In the genomic region with DNA sequence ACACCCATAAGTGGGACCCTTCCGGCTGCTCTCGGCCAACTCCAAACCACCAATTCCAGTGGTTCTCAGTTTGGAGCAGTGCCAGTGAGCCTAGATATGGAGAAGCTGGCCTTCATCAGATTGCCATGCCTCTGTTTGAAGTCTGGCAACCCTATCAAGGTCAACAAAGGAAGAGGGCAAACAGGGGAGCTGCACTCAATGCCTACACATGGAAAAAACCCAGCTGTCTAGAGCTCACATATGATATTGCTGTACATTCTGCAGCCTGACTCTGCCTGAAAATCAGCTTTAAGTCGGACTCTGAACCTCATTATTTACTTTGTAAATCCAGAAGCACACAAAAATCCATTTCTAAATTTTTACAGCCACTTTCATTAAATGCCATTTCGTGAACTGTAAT, we compare ENCODE assay signal across 24 mouse cellular contexts.
"Had no signal": no experiment of that assay in that cellular context is flagged by ENCODE, and none has a peak within 500 bp of the region (broad histone marks: within the 10 kb centered on the region; RNA-seq: fewer than 3 reads in every experiment).

No protein-coding gene starts in this region.

- H3K4me3 ChIP-seq: gastrocnemius, adult 2 months; heart, embryonic 10.5 days; heart, embryonic 13.5 days; heart, embryonic 15.5 days; hindbrain, embryonic 10.5 days; hindbrain, embryonic 12.5 days; layer of hippocampus, adult 2 months; left cerebral cortex, adult 2 months; limb, embryonic 10.5 days; limb, embryonic 12.5 days; liver, embryonic 12.5 days had no signal

- H3K27me3 ChIP-seq: heart, embryonic 13.5 days; heart, embryonic 15.5 days; hindbrain, embryonic 12.5 days; limb, embryonic 12.5 days; liver, embryonic 12.5 days had no signal

- H3K4me2 ChIP-seq: heart, embryonic 13.5 days; heart, embryonic 15.5 days; hindbrain, embryonic 12.5 days; hindbrain, embryonic 14.5 days; limb, embryonic 12.5 days; liver, embryonic 12.5 days had no signal

- ATAC-seq: hindbrain, embryonic 16.5 days; inflammation-experienced regulatory T-cells, adult 6 months; liver, embryonic 12.5 days had no signal

- H3K36me3 ChIP-seq: heart, embryonic 10.5 days; heart, embryonic 13.5 days; heart, embryonic 15.5 days; hindbrain, embryonic 10.5 days; hindbrain, embryonic 12.5 days; limb, embryonic 10.5 days; limb, embryonic 12.5 days; liver, embryonic 12.5 days had no signal

- H3K27ac ChIP-seq: gastrocnemius, adult 2 months; heart, embryonic 10.5 days; heart, embryonic 13.5 days; heart, embryonic 15.5 days; hindbrain, embryonic 10.5 days; hindbrain, embryonic 12.5 days; hindbrain, embryonic 14.5 days; layer of hippocampus, adult 2 months; left cerebral cortex, adult 2 months; limb, embryonic 10.5 days; limb, embryonic 12.5 days; liver, embryonic 12.5 days had no signal

- H3K4me1 ChIP-seq: heart, embryonic 10.5 days; heart, embryonic 13.5 days; heart, embryonic 15.5 days; hindbrain, embryonic 10.5 days; hindbrain, embryonic 12.5 days; limb, embryonic 10.5 days; limb, embryonic 12.5 days; liver, embryonic 12.5 days had no signal

- H3K9me3 ChIP-seq: heart, embryonic 10.5 days; heart, embryonic 13.5 days; heart, embryonic 15.5 days; hindbrain, embryonic 10.5 days; hindbrain, embryonic 12.5 days; limb, embryonic 10.5 days; limb, embryonic 12.5 days; liver, embryonic 12.5 days had no signal

- H3K9ac ChIP-seq: heart, embryonic 13.5 days; heart, embryonic 15.5 days; hindbrain, embryonic 12.5 days; hindbrain, embryonic 14.5 days; limb, embryonic 12.5 days; liver, embryonic 12.5 days had no signal

- DNase-seq: gastrocnemius, adult 2 months; gastrocnemius, postnatal 10 days; gastrocnemius, postnatal 25 days; heart, adult 18-20 months; heart, postnatal 4 days; kidney, adult 18-20 months; kidney, adult 8-10 months; kidney, postnatal 10 days; kidney, postnatal 25 days; kidney, postnatal 4 days; liver had no signal
